Mouse (Mus musculus) induced T-regulatory cell, adult 2 months (primary cell): ENCODE results near the gene Tysnd1.

Experiments
- DNase-seq: peaks from one replicate; pipeline ENCODE4 v3.0.0-alpha.2; 2012; ENCODE audit warnings: low read depth

Gene Tysnd1

DNA sequence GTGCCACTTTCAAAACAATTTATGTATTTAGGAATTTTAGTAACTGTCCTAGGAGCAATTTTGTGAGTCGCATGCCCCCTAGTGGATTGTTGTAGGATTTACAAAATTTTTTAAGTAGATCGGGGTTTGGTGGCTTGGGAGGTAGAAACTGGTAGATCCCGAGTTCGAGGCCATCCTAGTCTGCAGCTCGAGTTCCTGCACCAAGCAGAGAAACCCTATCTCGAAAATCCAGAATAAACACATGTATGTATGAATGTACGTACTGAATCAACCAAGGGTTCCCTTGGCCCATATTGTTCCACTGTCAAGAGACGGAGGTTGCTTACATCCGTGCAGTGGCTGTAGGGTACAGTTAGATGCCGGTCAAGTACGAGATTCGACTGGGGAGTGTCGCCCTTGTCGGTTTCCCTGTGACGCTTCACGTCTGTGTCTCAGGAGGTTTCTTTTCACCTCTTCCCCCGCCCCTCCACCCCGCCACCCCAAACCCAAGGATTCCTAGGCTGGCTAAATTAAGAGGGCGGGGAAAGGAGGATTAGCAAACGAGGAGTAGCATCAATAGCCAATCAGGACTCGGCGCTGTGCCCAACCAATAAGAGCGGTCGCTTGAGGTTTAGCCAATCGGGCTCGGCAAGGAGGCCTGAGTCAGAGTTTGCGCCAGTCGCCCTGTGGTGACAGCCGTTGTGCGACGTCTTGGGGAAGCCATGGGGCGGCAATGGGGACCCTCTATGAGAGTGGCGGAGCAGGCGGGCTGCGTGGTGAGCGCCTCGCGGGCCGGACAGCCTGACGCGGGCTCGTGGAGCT is at the start of gene Tysnd1:
Tysnd1 (plus strand) TSS at position 645 of the 801 bp plus-strand sequence.
- peak; percentile 97 for DNase-seq

DNA sequence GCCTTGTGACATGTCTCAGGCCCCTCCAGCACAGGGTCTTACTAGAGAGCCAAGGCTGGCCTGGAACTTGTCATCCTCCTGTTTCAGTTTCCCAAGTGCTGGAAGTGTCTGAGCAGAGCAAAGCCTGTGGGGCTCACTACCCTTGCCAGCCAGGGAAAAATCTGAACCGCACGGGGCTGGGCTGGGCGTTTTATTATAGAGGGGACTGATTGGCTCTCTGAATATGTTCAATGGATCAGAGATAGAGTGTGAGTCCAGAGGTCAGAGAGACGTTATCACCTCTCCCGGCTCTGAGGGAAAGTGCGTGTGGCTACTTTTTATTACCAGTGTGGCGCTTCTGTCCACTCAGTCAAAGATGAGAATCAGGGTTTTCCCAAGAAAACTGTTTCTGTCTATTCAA is 48.8 kb upstream of the Tysnd1 start:
- no peak for DNase-seq

DNA sequence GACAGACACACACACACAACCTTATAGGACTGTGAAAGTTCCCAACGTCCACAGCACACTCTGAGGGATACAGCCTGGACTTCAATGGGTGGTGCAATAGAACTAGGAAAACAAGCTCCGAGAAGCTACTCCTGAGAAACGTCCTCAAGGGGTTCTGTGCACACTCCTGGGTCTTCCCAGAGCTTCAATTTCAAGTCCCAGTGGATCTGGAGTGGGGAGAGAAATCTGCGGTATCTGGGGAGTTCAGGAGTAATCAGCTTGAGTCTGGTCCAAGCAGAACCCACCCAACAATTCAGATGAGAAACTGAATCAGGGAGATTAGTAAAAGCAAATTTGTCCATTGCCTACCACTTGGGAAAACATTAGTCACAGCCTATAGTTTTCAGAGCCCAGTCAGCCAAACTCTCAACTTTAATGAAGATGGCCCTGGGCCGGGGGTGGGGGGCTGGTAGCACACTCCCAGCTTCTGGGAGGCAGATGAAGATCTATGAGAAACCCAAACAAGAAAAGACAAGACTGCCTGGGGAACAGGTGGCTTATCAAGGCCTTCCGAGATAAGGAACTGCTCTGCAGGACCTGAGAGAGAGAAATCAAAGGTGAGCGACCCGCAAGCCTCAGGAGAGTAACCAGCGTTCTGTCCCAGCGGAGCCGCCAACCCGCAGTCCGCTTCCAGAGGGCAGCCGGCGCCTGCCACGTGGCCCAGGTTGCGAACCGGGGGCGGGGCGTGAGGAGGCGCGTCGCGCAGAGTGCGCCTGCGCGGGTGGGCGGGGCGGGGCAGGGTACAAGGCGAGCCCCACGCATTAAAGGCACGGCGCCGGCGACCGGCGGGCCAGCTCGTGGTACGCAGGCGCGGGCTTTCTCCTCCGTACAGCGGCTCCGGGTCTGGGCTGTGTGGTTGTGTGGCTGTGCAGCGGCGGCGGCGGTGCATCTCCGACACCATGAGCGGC is 47.3 kb upstream of the Tysnd1 start, which contains the start of gene Ppa1:
Ppa1 (plus strand) TSS at position 763 of the 947 bp plus-strand sequence.
- DNase-seq: peak; percentile 93

DNA sequence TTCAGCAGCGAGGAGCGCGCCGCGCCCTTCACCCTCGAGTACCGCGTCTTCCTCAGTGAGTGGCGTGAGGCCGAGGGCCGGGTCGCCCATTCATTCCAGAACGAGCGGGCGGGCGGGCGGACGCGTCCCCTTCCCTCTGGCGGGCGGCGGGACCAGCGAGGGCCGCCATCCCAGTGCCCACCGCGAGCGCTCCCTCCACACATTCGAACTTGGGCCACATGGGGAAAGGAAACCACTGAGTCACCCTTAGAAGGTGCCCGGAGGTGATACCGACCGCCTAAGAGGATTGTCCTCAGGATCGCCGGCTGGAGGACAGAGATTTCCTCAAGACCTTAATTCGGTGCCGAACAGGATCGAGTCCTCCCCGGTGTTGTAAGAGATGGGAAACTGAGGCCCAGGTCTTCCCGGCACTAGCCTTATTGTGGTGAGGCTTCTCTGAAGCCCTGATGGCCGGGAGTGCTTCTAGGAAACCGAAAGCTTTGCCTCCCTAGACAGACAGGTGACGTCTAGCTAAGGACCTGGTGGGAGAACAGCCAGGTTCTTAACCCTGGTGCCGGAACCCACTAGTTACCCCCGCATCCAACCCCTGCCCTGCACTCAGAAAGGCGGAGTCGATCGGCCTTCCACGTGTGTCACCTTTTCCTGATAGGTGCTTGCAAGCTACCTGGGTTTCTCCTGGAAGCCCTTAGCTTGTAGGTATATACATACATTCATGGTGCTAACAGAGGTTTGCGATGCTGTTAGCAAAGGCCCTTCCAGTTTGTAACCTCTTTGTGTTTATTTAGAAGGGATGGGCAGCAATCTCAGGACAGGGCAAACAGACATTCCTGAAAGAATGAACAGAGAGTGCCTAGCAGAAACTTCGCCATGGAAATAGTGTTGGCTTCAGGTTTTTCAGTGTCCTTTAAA is 46.3 kb upstream of the Tysnd1 start:
- peak; percentile 69 for DNase-seq

GRCm38 (mm10) chr10:61654105-61654504 is 41.2 kb upstream of the Tysnd1 start:
- no peak for DNase-seq

GRCm38 (mm10) chr10:61654691-61655090 is 40.6 kb upstream of the Tysnd1 start:
- no peak for DNase-seq

GRCm38 (mm10) chr10:61655188-61655587 is 40.1 kb upstream of the Tysnd1 start:
- no peak for DNase-seq

DNA sequence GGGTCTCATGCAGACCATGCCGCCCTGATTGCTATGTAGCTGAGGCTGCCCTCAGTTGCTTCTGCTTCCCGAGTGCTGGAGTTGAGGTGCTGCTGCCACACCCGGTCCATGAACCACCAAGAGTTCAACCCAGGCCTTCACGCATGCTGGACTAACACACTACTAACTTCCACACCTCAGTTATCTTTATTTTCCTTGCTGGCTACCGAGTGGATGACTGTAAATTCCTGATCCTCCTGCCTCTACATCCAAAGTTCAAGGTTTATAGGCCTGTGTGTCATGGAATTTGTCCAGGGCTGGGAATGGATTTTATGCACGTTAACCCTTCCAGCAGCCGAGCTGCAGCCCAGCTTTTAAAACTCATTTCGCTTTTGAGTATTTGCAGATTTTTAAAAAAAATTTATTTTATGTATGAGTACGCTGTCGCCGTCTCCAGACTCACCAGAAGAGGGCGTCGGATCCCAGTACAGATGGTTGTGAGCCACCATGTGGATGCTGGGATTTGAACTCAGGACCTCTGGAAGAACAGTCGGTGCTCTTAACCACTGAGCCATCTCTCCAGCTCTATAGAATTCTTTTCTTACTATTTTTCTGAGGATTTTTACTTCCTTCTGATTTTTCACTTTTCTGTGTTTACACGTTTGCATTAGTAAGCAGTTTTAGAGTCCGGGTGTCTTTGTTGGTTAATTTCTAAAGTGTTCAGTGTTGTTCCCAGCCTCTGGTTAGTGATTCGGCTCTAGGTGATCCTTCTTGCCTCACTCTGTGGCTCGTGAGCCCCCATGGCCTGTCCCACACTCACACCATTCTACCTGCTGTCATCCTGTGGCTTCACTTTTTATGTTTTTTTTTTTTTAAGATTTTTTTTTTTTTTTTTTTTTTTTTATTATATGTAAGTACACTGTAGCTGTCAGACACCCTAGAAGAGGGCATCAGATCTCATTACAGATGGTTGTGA is 38.1 kb upstream of the Tysnd1 start:
- peak; percentile 26 for DNase-seq

DNA sequence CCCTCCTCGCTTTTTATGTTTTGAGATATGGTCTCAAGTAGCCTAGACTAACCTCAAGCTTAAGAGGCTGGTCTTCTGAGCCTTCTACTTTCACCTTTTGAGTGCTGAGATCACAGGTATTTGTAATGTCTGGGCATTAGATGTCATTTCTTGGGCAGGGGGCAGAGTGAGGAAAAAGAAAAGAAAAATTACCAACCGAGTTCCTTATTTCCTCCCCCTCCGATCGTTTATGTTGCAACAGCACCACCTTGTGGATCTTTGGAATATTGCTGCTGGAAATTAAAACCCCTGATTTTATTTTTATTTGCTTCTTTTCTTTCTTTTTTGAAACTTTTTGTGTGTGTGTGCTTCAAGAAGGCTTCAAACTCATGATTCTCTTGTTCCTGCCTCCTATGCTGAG is 37.3 kb upstream of the Tysnd1 start:
- peak; percentile 87 for DNase-seq

- no peak for DNase-seq
These were observed 33.4 kb upstream of the Tysnd1 start for GRCm38 (mm10) chr10:61661887-61662286.

GRCm38 (mm10) chr10:61662391-61662988 is 32.8 kb upstream of the Tysnd1 start:
- DNase-seq: no peak

- no peak for DNase-seq
These were observed 30.2 kb upstream of the Tysnd1 start for GRCm38 (mm10) chr10:61665111-61665510.

DNA sequence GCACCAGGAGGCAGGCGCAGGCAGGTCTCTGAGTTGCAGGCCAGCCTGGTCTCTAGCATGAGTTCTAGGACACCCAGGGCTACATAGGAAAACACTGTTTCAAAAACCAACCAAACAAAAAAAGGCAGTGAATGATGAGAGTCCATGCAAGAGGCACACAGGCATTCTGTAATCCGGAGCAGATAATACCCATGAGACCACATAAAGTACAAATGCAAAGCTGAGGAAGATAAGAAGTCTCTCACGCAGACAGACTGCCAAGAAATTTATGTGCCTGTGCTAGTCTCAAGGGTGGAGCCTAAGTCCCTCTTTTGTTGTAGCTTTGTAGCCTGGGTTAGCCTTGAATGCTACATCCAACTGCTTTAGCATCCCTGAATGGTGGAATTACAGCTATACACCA is 29.7 kb upstream of the Tysnd1 start:
- DNase-seq: no peak

DNA sequence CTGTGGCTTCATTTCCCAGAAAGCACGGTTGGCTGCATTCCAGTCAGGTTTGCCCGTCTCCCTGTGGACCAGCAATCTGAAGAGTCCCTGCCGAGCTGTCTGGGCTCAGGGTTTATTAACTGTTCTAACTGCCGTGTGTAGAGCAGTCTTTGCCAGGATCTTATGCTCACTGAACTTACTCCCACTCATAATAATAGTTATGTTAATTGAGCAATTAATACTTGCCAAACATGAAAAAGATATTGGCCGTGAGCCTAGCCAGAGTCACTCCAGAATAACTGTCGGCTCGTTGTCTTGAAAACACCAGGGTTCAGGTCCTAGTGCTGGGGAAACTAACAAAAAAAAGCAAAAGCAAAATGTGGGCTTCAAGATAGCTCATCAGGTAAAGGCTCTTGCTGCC is 26.0 kb upstream of the Tysnd1 start:
- DNase-seq: no peak

DNA sequence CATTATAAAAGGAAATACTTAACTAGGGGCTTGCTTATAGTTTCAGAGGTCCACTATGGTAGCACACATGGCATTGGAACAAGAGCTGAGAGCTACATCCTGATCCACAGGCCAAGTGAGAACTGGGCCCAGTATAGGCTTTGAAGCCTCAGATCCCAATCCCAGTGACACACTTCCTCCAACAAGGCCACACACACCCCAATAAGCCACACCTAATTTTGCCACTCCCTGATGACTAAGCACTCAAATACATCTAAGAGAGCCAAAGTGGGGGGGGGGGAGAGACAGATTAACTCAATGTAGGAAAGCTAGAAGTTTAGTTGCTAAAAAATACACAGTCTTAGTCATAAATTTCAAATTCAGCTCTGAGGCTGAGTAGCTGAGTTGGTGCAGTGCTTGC is 25.4 kb upstream of the Tysnd1 start:
- no peak for DNase-seq

GRCm38 (mm10) chr10:61670758-61671157 is 24.6 kb upstream of the Tysnd1 start:
- DNase-seq: peak; percentile 44

- DNase-seq: peak; percentile 54
These were observed 19.4 kb upstream of the Tysnd1 start for GRCm38 (mm10) chr10:61675935-61676334.

DNA sequence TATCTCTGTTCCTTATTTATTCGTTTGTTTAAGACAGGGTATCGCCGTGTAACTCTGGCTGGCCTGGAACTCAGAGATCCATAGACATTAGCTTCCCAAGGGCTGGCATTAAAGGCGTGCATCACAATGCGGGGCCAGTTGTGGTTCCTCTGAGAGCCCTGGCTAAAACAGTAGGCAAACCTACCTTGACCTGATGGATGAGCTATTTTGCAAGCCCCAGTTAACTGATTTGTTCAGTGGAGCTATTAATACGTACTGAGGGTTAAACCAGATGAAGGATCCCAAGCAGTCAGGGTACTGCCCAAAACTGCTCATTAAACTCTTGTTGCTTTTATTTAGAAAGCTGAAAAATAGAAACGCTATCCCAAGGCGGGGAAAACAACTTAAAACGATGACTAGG is 15.8 kb upstream of the Tysnd1 start:
- DNase-seq: no peak

DNA sequence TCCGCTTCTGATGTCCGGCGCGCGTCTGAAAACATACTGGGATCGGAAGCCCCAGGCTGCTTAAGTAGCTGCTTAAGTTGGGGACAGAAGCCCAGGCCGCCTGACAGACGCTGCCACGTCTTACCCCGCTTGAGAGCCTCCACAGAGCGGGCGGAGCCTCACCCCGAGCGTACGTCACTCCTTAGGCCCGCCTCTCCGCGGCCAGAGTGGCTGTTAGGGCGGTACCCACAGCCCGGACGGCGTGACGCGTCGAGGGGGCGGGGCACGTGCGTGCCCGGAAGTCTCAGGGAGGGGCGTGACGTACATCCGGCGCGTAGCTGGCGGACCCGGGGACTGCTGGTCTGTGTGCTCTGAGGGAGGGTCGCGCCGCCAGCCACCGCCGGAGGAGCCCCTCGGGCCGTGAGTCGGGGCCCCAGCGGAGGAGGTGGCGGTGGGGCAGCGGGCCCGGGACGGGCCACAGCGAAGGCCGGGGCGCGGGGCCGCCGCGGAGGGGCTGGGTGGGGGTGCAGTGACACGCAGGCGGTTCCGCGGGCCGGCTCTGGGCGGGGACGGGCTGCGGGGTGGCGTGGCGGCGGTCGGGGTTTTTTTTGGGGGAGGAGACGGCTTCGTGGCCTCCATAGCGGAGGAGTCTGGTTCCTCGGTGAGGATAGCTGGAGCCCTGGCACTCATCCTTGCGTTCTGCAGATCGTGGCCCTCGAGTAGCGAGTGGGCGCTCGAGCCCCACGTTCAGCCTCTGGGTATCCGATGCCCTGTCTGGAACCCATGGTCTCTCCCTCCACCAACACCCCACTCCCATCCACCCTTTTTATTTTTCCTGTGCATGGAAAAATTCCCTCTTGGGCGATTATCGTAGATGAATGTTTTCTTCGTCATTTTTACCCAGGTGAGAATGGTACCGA is 15.1 kb upstream of the Tysnd1 start, which contains the start of gene Sar1a:
Sar1a (plus strand) TSS at position 285 of the 899 bp plus-strand sequence.
- DNase-seq: peak; percentile 98
